Mouse (Mus musculus) heart, postnatal 4 days (tissue): ENCODE measurements at regions not wholly inside any gene's neighbourhood (a gene's known extent, or its start where the extent isn't known, plus 50 kb on each side); places are given as distances from the start of the nearest gene placed in this dataset.
A peak's percentile ranks its signal among the peaks of the same experiment; 100 is the strongest.
"Not testable (repeated sequence)": the region's sequence is repeated elsewhere in the genome, so short reads cannot be mapped to it uniquely, and the experiment has no call there.

Experiments used
- DNase-seq: peaks from one replicate; pipeline ENCODE4 v3.0.0; 2021

DNA sequence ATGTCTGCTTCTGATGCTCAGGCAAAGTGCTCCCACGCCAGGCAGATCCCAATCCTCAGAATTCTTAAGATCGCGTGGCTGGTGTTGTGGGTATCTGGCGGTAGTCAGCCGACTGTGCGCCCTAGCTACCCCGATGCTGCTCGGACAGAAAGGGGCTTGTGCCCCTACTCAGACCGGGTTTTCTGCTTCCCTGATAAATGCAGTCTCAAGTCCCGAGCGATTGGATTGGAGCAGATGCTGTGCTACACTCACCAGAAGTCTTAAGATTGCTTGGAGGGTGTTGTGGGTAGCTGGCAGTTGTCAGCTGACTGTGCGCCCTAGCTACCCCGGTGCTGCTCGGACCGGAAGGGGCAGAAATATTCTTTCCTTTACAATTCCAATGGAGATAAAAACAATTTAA, 99.3 kb downstream of the Gm7489 start:
- DNase-seq, result not testable (repeated sequence)

DNA sequence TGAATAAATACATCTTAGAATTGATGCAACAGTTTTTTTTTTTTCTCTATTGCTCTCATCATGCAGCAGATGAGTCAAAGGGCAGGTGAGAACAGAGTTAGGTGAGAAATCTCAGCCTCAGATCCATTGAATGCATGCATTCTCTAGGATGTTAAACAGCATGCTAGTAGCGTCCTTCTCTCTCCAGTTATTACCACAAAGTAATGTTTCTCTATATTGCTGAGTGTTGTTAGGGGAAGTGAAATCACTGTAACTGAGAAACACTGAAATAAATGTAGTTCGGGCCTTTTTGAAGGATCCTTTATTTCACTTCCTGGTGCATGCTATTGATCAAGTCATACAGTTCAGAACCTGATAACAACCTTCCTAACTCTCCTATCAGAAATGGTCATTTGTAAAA, 105.2 kb downstream of the Gm7489 start:
- DNase-seq, result no peak

DNA sequence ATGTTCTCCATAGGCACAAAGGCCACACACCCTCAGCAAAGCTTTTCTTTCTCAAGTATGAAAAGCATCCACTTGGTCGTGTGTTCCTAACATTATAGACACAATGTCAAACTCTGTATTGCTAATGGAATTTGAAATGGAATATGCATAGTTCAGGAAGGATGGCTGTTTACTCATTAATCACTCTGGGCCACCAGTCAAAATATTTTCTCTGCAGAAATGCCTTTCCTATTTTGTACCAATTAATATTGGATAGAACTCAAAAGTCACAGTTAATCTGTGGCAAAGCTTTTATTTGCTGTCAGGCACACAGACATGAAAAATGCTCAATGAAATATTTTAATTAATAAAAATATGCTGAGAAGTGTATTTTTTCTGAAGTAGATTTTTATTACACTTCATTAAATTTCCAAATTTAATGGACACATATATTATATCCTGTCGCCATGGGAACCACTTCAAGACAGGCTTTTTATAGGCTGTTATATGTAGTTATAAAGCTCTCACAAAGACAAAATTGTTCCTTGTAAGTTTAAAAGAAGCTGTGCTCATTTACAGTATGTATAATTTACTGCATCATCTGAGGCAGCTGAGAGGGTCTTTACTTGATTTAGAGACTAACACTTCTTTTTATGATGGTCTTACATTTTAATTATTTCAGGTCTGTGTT, 110.6 kb downstream of the Gm7489 start:
- DNase-seq, result no peak

DNA sequence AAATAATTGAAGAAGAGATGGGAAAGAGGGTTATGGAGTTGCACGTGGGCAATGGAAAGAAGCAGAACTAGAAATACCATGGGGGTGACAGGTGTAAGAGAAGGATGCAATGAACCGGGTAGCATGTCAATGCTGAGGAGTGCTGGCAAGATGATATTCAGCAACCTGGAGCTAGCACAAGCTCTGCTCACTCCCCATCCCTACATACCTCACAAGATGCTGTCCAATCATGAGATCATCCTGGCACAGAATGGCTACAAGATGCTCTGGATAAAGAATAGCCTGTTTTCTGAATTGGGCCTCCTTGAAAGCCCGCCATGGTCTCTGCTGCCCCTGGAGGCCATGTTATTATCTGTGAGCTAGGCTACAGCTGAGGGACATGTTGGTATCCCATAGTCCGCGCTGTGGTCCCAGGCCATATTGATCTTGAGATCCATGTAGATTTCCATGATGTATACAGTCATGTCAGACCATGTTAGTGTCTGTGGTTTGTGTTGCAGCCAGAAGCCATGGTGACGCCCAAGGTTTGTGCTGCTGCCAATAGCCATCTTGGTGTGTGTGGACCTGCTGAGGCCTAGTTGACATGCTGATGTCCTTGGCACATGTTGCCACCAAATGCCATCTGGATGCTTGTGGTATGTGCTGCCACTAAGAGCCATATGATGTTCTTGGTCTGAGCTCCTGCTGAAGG, 114.0 kb downstream of the Gm7489 start:
- DNase-seq, result no peak

DNA sequence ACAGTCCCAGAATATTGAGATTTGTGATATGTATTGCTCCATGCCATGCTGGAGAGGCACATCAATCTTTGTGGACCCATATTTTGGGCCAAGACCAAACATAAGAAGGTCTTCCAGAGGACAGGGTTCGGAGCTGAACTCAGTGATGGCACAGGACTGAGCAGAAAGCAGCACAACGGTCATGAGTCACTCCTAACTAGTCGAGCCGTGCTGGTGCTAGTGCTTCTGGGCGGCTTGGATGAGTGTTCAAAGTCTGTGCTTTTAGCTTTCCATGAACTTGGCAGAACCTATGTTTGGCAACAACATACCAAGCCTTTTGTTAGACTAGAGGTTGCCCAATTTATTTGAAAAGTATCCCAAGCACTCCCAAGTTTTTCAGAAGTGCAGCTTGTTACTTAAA, 149.1 kb downstream of the Gm7489 start:
- DNase-seq, result no peak

DNA sequence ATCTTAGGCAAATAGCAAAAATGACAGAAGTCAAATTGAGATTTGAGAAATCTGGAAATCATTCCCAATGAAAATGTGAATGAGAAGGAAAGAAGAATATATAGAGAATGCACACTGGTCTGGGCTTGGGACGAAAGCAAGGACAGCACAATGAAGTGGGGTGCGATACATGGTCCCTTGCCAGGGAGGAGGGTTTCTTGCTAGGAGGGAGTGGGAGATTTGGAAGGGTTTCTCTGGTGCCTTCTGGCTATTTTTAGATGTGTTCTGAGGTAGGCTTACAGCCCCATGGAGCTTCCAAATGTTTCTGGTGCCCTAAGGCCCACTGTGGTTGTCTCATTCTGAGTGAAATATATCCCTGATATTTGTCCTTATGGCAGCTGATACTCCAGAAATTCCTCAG, 166.0 kb downstream of the Gm7489 start:
- DNase-seq, result no peak

DNA sequence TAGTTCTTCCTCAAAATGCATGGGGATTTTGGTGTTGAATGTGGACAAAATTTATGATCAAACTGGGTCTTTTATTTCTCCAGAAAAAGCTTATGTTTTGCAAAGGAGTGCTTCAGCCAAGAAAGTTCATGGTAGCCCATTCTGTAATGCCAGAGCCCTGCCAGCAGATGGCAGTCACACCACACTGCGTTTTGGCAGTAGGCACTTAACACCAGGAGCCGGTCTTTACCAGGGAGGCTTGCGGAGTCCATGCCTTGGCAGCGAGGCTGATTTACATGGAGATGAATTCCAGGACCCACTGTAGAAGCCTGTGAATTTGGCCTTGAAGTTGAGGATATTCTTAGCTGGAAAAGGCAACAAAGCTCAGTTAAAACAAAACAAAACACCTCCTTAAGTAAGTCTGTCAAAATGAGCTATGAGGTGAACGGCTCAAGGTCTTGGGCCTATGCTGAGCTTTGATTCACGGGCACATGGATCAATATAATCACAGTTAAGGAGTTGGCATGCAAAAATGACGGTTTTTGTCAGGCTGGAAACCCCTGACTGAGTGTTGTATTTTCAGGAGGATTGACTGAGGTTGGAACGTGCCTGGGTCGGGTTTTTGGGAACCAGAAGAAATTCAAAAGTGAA, 185.4 kb downstream of the Gm7489 start:
- DNase-seq, result peak; percentile 76

DNA sequence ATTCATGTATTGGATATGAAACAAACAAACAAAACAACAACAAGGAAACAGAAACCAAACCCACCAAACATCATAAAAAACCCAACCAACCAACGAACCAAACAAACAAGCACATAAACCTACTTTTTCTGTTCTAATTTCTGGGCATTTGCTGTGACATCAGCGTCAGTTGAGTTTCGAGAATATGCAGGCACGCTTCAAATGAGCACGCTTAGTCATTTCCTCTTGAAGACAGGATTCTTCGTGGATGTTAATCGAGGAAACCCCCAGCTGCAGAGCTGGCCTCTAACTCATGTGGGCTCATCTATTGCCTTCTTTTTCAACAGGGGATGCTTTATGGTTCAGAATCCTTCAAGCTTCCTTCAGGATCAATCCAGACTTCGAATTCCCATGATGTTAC, 187.0 kb downstream of the Gm7489 start:
- DNase-seq, result no peak

DNA sequence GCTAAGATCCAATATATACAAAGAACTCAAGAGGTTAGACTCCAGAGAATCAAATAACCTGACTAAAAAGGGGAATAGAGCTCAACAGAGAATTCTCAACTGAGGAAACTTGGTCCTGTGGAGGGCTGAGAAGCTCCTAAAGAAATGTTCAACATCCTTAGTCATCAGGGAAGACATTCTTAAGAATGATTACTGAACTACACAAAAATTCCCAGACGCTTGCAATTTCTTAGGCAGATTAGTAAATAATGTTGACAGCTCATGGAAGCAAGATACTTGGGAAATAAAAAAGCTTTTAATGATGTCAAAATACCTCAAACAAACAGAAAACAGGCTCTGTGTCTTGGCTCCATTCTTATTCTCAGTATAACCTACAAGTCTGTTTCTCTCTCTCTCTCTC, 206.6 kb downstream of the Gm7489 start:
- DNase-seq, result no peak

DNA sequence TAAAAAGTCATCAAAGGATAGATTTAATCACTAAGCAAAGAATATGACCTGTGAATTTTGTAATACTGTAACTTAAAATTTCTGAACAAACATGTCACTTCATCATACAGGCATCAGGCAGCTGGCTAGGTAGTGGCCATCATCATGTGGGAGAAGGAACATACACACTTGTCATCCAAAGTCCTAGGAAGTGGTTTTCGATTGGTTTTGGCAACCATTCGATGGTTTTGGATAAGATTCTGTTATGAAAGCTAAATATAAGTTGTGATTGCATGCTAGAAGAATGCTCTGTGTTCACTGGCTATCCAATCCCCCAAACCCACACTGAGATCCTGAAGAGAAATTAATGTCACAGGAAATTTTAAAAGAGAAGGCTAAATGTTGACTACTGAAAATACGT, 207.7 kb downstream of the Gm7489 start:
- no peak for DNase-seq

DNA sequence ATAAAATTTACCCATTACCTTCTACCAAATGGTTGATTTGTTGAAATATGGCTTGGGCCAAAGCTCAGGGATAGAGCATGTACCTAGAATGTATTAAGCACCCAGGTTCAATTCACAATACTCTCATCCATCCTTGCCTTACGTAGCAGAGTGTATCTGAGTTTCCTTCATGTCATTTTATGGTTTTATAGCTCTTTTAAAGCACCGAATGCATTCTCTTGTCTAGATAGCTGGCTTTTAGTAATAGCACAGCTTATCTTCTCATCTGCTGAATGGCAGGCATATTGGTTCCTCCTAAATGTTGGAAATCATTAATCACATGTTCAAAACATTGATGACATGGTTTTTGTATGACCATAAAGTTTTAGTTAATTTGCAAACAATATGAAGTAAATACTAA, 212.8 kb downstream of the Gm7489 start:
- no peak for DNase-seq

DNA sequence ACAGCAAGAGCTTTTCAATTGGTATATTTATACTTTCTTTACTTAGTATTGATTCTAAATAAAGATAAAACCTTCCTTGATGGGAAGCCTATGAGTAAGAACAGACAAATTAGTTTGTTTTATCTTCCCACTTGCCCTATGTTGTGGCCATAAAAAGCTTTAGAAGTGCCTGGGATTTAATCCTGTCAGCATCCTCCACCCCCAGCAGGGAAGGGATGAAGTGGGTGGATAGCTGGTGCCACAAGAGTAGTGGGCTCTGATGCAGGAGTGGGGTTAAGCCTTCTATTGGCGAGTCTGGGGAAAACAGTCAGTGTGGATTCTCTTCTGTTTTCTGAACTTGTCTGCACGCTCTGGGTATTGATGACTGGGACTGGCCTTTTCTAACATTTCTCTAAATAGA, 227.7 kb downstream of the Gm7489 start:
- no peak for DNase-seq

DNA sequence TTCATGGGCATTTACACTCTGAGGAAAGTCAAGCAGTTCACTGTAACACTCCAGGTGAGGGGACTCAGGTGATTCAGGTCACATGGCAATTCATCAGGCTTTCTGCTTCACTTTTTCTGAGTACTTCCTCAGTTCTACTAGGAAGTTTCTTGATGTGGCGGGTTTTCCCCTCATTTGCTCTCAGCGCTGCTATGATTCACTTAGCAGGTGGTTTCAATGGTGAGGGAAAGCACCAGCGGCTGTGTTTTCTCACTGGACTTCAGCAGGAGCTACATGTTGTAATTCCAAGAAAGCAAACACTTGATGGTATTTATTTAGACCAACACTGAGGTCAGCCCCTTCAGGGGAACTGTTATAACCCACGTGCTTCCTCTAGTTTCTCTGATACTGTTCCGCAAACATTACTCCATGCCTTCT, 229.4 kb downstream of the Gm7489 start:
- DNase-seq, result no peak

DNA sequence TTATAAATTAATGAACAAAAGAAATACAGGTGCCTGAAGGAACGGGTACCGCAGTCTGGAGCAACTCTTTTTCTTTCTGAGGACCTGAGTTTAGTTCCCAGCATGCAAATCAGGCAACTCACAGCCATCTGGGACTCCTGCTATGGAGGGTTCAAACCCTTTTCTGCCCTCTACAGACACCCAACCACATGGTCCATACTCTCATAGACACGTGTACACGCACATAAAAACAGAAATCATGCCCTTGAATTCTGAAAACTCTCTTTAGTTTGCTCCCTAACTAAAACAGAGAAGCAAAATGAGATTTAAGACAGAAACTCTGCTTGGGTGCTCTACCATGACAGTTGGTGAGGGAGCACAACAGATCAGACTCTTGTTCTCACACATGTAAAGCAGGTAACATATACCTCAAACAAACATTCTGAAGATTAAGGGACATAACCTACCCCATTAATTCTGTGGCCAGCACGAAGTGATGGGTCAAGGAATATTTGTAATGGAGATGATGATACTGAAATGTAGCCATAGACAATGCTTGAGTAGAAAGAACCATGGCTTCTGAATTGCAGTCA, 233.3 kb downstream of the Gm7489 start:
- no peak for DNase-seq

DNA sequence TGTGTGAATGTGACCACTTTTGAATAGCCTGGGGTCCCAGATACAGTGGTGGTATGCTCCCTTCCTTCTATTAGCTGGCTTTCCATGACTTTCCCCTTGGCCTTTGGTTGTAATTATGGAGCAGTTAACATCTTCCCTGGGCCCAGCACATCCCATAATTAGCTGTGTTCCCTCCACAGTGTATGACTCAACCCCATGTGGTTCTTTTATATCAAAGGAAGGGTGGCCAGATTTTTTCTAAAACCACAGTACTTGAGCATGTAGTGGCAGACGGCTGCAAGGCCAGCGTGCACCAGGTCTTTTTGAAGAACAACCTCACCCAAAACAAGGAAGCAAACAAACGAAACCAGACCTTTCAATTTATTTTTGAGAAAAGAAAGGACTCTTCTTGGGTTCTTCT, 235.8 kb downstream of the Gm7489 start:
- DNase-seq, result no peak

DNA sequence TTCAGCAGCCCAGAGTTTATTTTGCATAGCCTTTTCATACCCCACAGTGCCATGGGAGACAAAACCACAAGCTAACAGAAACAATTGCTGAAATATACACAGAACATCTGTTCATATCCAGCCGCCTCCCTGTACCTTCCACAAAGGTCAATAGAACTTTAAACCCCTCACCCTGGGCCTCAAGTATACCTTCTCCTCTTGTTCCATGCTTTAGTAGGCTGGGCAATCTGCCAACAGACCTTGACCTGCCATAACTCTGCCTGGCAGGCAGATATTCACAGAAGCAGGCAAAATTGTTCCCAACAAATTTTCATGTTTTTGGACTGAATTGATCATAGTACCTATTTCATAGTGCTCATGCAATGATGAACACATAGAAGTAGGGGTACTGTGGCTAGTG, 279.6 kb downstream of the Gm7489 start:
- DNase-seq, result peak; percentile 9

DNA sequence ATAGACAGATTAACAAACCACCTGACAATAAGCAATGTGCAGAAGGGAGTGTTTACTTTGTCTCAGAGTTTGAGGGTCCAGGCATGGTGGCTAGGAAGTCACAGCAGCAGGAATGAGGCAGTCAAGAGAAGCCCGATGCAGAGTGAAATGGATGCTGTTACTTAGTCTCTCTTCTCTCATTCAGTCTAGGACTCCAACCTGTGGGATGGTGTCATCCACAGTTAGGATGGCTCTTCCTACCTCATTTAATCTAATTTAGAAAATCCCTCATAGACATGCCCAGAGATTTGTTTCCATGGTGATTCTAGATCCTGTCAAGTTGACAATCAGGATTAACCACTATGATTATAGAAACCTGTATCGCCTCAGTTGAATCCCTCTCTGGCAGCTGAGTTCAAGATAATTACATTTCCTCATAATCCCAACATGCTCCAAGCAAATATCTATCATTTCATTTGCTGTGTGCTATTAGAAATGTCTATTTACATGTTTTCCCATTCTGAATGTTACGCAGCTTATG, 283.2 kb downstream of the Gm7489 start:
- DNase-seq, result no peak

DNA sequence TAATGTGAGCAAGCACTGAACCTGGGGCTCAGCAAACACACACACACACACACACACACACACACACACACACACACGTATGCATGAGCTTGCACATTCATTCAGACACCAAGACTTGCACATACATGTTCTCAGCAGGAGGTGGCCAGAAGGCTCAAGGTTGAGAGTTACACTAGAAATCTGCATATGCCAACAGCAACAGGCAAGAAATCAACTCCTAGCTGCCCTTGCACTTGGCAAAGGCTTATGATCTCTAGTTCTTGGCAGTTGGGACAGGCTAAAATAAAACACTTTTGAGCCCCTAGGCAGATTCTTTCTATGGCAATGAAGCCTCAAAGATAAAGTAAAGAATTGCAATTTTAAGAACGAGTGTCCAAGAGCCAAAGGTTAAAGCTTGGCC, 292.5 kb downstream of the Gm7489 start:
- DNase-seq, result no peak

DNA sequence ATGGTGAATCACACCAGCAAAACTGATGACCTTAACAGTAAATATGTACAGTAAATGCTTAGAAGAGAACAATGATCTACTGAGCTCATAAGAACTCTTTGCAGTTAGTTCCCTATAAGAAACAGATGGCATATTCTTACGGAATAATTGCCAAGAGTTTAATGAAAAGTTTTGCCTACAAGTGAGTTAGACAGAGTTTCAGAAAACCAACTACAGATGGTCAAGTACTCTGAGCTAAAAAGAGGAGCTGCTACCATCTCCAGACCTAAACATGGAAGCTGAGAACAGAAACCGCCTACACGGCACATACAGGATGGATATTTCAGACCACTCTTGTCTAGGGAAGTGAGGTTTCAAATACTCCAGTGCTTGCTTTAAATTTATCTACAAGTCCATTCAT, 293.1 kb downstream of the Gm7489 start:
- DNase-seq, result no peak
